Mouse (Mus musculus): Measurements from ENCODE around the gene Fam117a. TPM values are rescaled to one million over a fixed set of nuclear protein-coding genes. Genes with fewer than 3 reads are reported as not detected.

Gene Fam117a
- total RNA-seq, 1 experiment = 26.2 TPM

DNA sequence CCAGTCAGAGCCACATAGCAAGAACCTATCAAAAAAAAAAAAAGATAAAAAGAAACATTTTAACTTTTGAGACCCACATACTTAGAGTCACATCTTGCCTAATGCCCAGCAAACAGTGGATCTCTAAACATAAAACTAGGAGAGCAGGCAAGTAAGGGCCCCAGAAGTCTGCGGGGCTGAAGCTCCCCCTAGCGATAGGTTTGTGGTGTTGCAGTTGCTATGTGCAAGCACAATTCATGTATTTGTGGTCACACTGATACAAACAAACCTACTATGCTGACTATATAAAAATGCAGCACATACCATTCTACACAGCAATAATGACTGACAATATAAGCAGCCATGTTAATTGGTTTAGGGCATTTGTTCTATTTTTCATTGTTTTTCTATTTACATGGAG is 38.7 kb upstream of the Fam117a start:
- DNase-seq (ENCODE audit: low read depth, low spot score) = peak; percentile 51
- no peaks in the 10 kb centered on the region for H3K9me3 ChIP-seq (ENCODE audit: control insufficient read depth, insufficient read depth, low read depth, low read length)
- in situ Hi-C loops (cut with MboI; ENCODE audit: low sequenced_read_pairs in 2 of 2, unreplicated experiment in 2 of 2) = loop anchor here in 1 of 2 experiments (25.0 kb wide), 1 partner anchor 1864 kb away; the partner anchor contains the start of gene Tbkbp1
- H3K4me3 ChIP-seq (ENCODE audit: insufficient read depth in 1 of 2, low read depth in 1 of 2, low read length in 2 of 2, poor library complexity in 1 of 2, severe bottlenecking in 1 of 2) = no peak overlapping the region
- TF ChIP-seq MAFK (IDR thresholded peaks at IDR 0.05; ENCODE audit: insufficient read depth, low read depth, low read length) = no peak
- TF ChIP-seq ZC3H11A (IDR thresholded peaks at IDR 0.05; ENCODE audit: borderline replicate concordance, low read depth, low read length) = no peak
- no peak for TF ChIP-seq ZNF384 (IDR thresholded peaks at IDR 0.05; ENCODE audit: low read depth, low read length)
- no peak for TF ChIP-seq CHD2 (IDR thresholded peaks at IDR 0.05; ENCODE audit: low read depth, low read length)
- no peak for TF ChIP-seq HCFC1 (IDR thresholded peaks at IDR 0.05; ENCODE audit: borderline replicate concordance, insufficient read depth, low read length)
- peaks cover 45% of the 10 kb centered on the region for H3K36me3 ChIP-seq (ENCODE audit: control insufficient read depth, insufficient read depth, low read length, poor library complexity, severe bottlenecking)
- peaks cover 2 to 4% of the 10 kb centered on the region in 2 experiments; a peak in 2 of 4 replicates for H3K4me1 ChIP-seq (ENCODE audit: control insufficient read depth in 2 of 2, insufficient read depth in 2 of 2, low read length in 2 of 2, poor library complexity in 1 of 2)
- no peak overlapping the region; the same call in 1 of the 2 replicates for H3K9ac ChIP-seq (ENCODE audit: insufficient read depth, low read depth, low read length, poor library complexity, severe bottlenecking)
- H3K27ac ChIP-seq (ENCODE audit: insufficient read depth, low read depth, low read length, poor library complexity, severe bottlenecking) = no peak overlapping the region

DNA sequence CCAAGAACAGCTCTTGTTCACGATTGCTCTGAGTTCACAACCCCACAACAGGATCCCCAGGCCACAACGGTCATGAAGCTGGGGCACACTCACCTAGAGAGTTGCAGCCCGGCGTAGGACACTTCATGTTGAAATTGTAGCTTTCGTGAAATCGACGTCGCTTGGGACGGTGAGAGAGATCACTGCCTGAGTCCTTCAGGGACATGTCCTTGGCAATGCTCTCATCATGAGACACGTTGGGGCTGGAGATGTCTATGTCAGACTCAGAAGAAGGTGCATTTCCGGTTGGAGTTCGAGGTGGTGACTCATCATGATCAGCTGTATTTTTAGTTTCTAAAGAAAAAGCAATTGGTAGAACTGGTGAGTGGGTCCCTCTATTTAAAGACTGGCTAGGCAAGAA is 36.9 kb upstream of the Fam117a start:
- Histone ChIP-seq H3K4me1 (ENCODE audit: control insufficient read depth in 2 of 2, insufficient read depth in 2 of 2, low read length in 2 of 2, poor library complexity in 1 of 2) (peaks cover 2 to 4% of the 10 kb centered on the region in 2 experiments; a peak in 2 of 4 replicates), H3K4me3 (ENCODE audit: insufficient read depth in 1 of 2, low read depth in 1 of 2, low read length in 2 of 2, poor library complexity in 1 of 2, severe bottlenecking in 1 of 2) (no peak overlapping the region), H3K9ac (ENCODE audit: insufficient read depth, low read depth, low read length, poor library complexity, severe bottlenecking) (no peak overlapping the region), H3K27ac (ENCODE audit: insufficient read depth, low read depth, low read length, poor library complexity, severe bottlenecking) (peak overlapping the region; percentile 22), H3K36me3 (ENCODE audit: control insufficient read depth, insufficient read depth, low read length, poor library complexity, severe bottlenecking) (peaks cover 47% of the 10 kb centered on the region), H3K9me3 (ENCODE audit: control insufficient read depth, insufficient read depth, low read depth, low read length) (no peaks in the 10 kb centered on the region)
- TF ChIP-seq MAFK (IDR thresholded peaks at IDR 0.05; ENCODE audit: insufficient read depth, low read depth, low read length) = no peak
- TF ChIP-seq CHD2 (IDR thresholded peaks at IDR 0.05; ENCODE audit: low read depth, low read length) = no peak
- no peak for TF ChIP-seq ZC3H11A (IDR thresholded peaks at IDR 0.05; ENCODE audit: borderline replicate concordance, low read depth, low read length)
- TF ChIP-seq ZNF384 (IDR thresholded peaks at IDR 0.05; ENCODE audit: low read depth, low read length) = no peak
- no peak for TF ChIP-seq HCFC1 (IDR thresholded peaks at IDR 0.05; ENCODE audit: borderline replicate concordance, insufficient read depth, low read length)
- in situ Hi-C loops (cut with MboI; ENCODE audit: low sequenced_read_pairs in 2 of 2, unreplicated experiment in 2 of 2) = loop anchor here in 1 of 2 experiments (25.0 kb wide), 1 partner anchor 1862 kb away; the partner anchor contains the start of gene Tbkbp1
- DNase-seq (ENCODE audit: low read depth, low spot score) = no peak

DNA sequence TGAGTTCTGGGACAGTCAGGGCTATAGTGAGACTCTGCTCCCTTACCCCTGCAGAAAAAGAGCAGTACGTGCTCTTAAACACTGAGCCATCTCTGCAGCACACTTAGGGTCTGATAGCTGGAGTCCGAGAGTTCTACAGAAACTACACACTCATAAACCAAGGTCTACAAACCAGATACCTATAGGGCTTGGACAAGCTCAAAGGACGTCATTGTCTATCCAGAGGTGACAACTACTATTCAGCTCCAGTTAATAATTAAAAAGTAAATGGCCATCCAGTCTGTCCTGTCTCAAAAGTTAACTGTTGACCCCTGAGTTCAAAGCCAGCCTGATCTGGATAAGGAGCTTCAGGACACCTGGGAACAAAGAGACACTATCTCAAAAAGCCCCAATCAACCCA is 35.0 kb upstream of the Fam117a start:
- TF ChIP-seq HCFC1 (IDR thresholded peaks at IDR 0.05; ENCODE audit: borderline replicate concordance, insufficient read depth, low read length) = no peak
- no peak for TF ChIP-seq CHD2 (IDR thresholded peaks at IDR 0.05; ENCODE audit: low read depth, low read length)
- no peak for TF ChIP-seq MAFK (IDR thresholded peaks at IDR 0.05; ENCODE audit: insufficient read depth, low read depth, low read length)
- TF ChIP-seq ZNF384 (IDR thresholded peaks at IDR 0.05; ENCODE audit: low read depth, low read length) = no peak
- TF ChIP-seq ZC3H11A (IDR thresholded peaks at IDR 0.05; ENCODE audit: borderline replicate concordance, low read depth, low read length) = no peak
- in situ Hi-C loops (cut with MboI; ENCODE audit: low sequenced_read_pairs in 2 of 2, unreplicated experiment in 2 of 2) = no loop called here
- no peak overlapping the region for H3K27ac ChIP-seq (ENCODE audit: insufficient read depth, low read depth, low read length, poor library complexity, severe bottlenecking)

DNA sequence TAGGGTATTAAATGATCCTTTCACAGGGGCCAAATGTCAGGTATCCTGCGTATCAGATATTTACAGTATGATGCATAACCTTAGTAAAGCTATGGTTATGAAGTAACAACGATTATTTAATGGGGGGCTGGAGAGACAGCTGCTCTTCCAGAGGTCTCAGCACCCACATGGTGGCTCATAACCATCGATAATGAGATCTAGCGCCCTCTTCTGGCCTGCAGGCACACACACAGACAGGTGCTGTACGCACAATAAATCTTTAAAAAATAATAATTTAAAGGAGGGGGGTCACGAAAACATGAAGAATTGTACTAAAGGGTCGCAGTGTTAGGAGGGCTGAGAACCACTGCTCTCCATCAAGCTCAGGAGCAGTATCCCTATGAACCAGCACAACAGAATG is 31.2 kb upstream of the Fam117a start:
- in situ Hi-C loops (cut with MboI; ENCODE audit: low sequenced_read_pairs in 2 of 2, unreplicated experiment in 2 of 2) = no loop called here
- peak overlapping the region; percentile 72; the same call in 1 of the 2 replicates for H3K9ac ChIP-seq (ENCODE audit: insufficient read depth, low read depth, low read length, poor library complexity, severe bottlenecking)
- peak overlapping the region in 1 of 2 experiments; percentile 56; a peak in 2 of 4 replicates for H3K4me3 ChIP-seq (ENCODE audit: insufficient read depth in 1 of 2, low read depth in 1 of 2, low read length in 2 of 2, poor library complexity in 1 of 2, severe bottlenecking in 1 of 2)
- H3K36me3 ChIP-seq (ENCODE audit: control insufficient read depth, insufficient read depth, low read length, poor library complexity, severe bottlenecking) = peaks cover 30% of the 10 kb centered on the region
- peak overlapping the region; percentile 29; the same call in 1 of the 2 replicates for H3K27ac ChIP-seq (ENCODE audit: insufficient read depth, low read depth, low read length, poor library complexity, severe bottlenecking)
- peaks cover 0 to 3% of the 10 kb centered on the region in 2 experiments; a peak in 1 of 4 replicates for H3K4me1 ChIP-seq (ENCODE audit: control insufficient read depth in 2 of 2, insufficient read depth in 2 of 2, low read length in 2 of 2, poor library complexity in 1 of 2)
- DNase-seq (ENCODE audit: low read depth, low spot score) = no peak
- TF ChIP-seq ZC3H11A (IDR thresholded peaks at IDR 0.05; ENCODE audit: borderline replicate concordance, low read depth, low read length) (no peak), MAFK (IDR thresholded peaks at IDR 0.05; ENCODE audit: insufficient read depth, low read depth, low read length) (no peak), CHD2 (IDR thresholded peaks at IDR 0.05; ENCODE audit: low read depth, low read length) (no peak), ZNF384 (IDR thresholded peaks at IDR 0.05; ENCODE audit: low read depth, low read length) (no peak), HCFC1 (IDR thresholded peaks at IDR 0.05; ENCODE audit: borderline replicate concordance, insufficient read depth, low read length) (no peak)
- H3K9me3 ChIP-seq (ENCODE audit: control insufficient read depth, insufficient read depth, low read depth, low read length) = no peaks in the 10 kb centered on the region

More for the DNA sequence above, 35.0 kb upstream of the Fam117a start:
- Histone ChIP-seq H3K36me3 (ENCODE audit: control insufficient read depth, insufficient read depth, low read length, poor library complexity, severe bottlenecking) (peaks cover 51% of the 10 kb centered on the region), H3K4me3 (ENCODE audit: insufficient read depth in 1 of 2, low read depth in 1 of 2, low read length in 2 of 2, poor library complexity in 1 of 2, severe bottlenecking in 1 of 2) (no peak overlapping the region), H3K4me1 (ENCODE audit: control insufficient read depth in 2 of 2, insufficient read depth in 2 of 2, low read length in 2 of 2, poor library complexity in 1 of 2) (peaks cover 2 to 7% of the 10 kb centered on the region in 2 experiments; a peak in 2 of 4 replicates), H3K9ac (ENCODE audit: insufficient read depth, low read depth, low read length, poor library complexity, severe bottlenecking) (no peak overlapping the region), H3K9me3 (ENCODE audit: control insufficient read depth, insufficient read depth, low read depth, low read length) (no peaks in the 10 kb centered on the region)
- DNase-seq (ENCODE audit: low read depth, low spot score) = no peak

All from ES-E14 (cell line).